Mouse (Mus musculus) ES-E14 (cell line): Measurements from ENCODE around the gene Tiam1. TPM values are rescaled to one million over a fixed set of nuclear protein-coding genes. Genes with fewer than 3 reads are reported as not detected.

Experiments
- DNase-seq: peaks from one replicate; pipeline ENCODE4 v3.0.0-alpha.2; 2013; ENCODE audit warnings: low read depth, low spot score
- H3K27ac ChIP-seq: 2 replicates; pipeline ENCODE4 v1.5.1; 2012; ENCODE audit warnings: low read depth, mild to moderate bottlenecking, low read length, moderate library complexity, mixed read lengths; ENCODE audit not compliant: poor library complexity, insufficient read depth, severe bottlenecking
- H3K36me3 ChIP-seq: 2 replicates; pipeline ENCODE4 v1.6.1; 2012; ENCODE audit warnings: mild to moderate bottlenecking, low read length, moderate library complexity, mixed read lengths; ENCODE audit not compliant: control insufficient read depth, poor library complexity, insufficient read depth, severe bottlenecking
- H3K4me1 ChIP-seq, 2 experiments: fragments of 150-350 bp in 1 of 2; sonication (generic) in 1 of 2; 2 replicates each; pipeline ENCODE4 v1.6.1; 2012; ENCODE audit warnings: low read length in 2 of 2, mild to moderate bottlenecking in 1 of 2, mixed read lengths in 1 of 2; ENCODE audit not compliant: control insufficient read depth in 2 of 2, insufficient read depth in 2 of 2, poor library complexity in 1 of 2
- H3K4me3 ChIP-seq, 2 experiments: fragments of 150-350 bp in 1 of 2; sonication (generic) in 1 of 2; 2 replicates each; pipeline ENCODE4 v1.5.1; 2012; ENCODE audit warnings: low read length in 2 of 2, low read depth in 1 of 2, mild to moderate bottlenecking in 1 of 2, mixed read lengths in 1 of 2; ENCODE audit not compliant: insufficient read depth in 1 of 2, poor library complexity in 1 of 2, severe bottlenecking in 1 of 2
- H3K9ac ChIP-seq: 2 replicates; pipeline ENCODE4 v1.6.1; 2012; ENCODE audit warnings: low read depth, mild to moderate bottlenecking, low read length, mixed read lengths; ENCODE audit not compliant: poor library complexity, insufficient read depth, severe bottlenecking
- H3K9me3 ChIP-seq: fragments of 150-350 bp; sonication (generic); 2 replicates; pipeline ENCODE4 v1.6.1; 2012; ENCODE audit warnings: low read depth, mild to moderate bottlenecking, low read length; ENCODE audit not compliant: control insufficient read depth, insufficient read depth
- CHD2 ChIP-seq: IDR thresholded peaks from 2 replicates; pipeline ENCODE4 v1.6.1; 2014; ENCODE audit warnings: mild to moderate bottlenecking, low read depth, low read length, inconsistent platforms
- HCFC1 ChIP-seq: IDR thresholded peaks from 2 replicates; pipeline ENCODE4 v1.6.1; 2012; ENCODE audit warnings: low read length, inconsistent platforms, borderline replicate concordance; ENCODE audit not compliant: insufficient read depth
- MAFK ChIP-seq: IDR thresholded peaks from 2 replicates; pipeline ENCODE4 v1.6.1; 2014; ENCODE audit warnings: mild to moderate bottlenecking, low read depth, low read length, inconsistent platforms; ENCODE audit not compliant: insufficient read depth
- ZC3H11A ChIP-seq: IDR thresholded peaks from 2 replicates; pipeline ENCODE4 v1.6.1; 2012; ENCODE audit warnings: low read depth, mild to moderate bottlenecking, inconsistent platforms, low read length, borderline replicate concordance
- ZNF384 ChIP-seq: IDR thresholded peaks from 2 replicates; pipeline ENCODE4 v1.6.1; 2012; ENCODE audit warnings: low read depth, low read length, inconsistent platforms
- in situ Hi-C, 2 experiments: fragments of 600-800 bp; cut with MboI; formaldehyde crosslinking; loops; one replicate each; pipeline ENCODE4 v1.15.1; 2025; ENCODE audit warnings: low sequenced_read_pairs in 2 of 2, inconsistent platforms in 1 of 2; ENCODE audit not compliant: unreplicated experiment in 2 of 2
- total RNA-seq: library from RNA; depleted of rRNA; stranded (reverse); fragments of 300-350 nt; gene quantifications from 2 replicates; pipeline ENCODE4 v1.2.3, GENCODE M21; 2012

The Tiam1 gene
- total RNA-seq, 1 experiment: 15.7 TPM

DNA sequence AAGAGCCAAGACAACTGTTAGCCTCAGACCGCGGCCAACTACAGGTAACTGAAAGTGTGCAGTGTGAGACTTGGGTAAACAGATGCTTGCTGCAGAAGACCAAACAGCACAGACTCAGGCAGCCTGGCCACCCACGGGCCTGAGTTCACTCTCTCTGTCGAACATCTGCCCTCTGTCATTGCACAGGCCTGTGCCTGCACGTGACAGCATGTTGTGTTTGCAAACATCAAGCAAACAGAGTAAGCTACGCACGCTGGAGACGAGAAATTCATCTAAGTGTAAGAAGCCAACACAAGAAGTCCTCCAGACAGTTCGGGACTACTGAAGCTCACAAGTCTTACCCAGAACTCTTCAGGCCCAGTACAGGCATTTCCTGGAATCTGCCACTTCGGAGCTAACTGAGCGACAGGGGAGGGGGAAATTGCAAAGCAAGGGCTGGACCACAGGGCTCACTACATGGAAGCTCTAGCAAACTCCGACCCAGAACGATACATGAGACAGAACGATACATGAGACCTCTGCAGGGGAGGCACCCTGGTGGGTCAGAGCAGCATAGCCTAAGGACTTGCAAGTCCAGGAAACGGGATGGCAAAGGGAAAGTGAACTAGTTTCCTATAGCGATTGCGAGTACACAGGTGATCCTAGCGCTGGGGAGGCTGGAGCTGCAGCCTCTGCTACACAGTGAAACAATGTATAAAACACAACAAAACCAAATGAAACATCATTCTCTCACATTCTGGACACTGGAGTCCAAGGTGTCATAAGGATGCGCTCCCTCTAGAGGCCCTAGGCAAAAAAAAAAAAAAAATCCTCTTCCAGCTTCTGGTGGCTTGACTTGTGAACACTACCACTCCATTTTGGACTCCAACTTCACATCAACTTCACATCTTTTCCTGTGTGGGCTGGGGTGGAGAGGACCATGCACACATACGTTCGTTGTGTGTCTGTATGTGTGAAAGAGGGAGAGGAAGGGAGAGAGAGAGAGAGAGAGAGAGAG, 18.0 kb downstream of the Tiam1 start:
- no peaks in the 10 kb centered on the region for H3K9me3 ChIP-seq
- no peaks in the 10 kb centered on the region; the same call in 1 of the 2 replicates for H3K36me3 ChIP-seq
- H3K27ac ChIP-seq: no peak overlapping the region
- no peak overlapping the region for H3K9ac ChIP-seq
- no peak for DNase-seq
- TF ChIP-seq ZNF384 (peak; percentile 74), ZC3H11A (no peak)
- H3K4me1 ChIP-seq: peaks cover 4 to 15% of the 10 kb centered on the region in 2 experiments; a peak in 3 of 4 replicates
- H3K4me3 ChIP-seq: no peak overlapping the region
- in situ Hi-C loops: no loop called here

DNA sequence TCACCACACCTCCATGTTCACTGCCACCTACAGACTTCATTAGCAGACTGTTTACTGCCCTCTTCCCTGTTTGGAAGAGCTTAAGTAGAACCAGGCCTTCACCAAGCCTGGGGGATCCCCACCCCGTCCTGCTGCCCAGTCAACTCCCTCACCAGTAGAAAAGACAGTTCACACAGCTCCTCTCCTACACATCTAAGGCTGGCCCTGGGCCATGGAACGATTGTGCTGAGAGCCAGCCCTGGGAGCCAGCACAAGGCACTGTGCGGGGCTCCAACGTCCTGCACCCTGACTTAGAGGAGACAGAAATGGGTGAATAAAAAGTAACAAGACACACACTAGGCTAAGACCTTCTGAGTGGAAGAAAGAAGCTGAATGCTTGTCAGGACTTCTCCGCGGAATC, 20.5 kb downstream of the Tiam1 start:
- no peak overlapping the region for H3K9ac ChIP-seq
- no peak overlapping the region for H3K4me3 ChIP-seq
- H3K4me1 ChIP-seq: peaks cover 2 to 3% of the 10 kb centered on the region in 2 experiments; a peak in 1 of 4 replicates
- no peak for TF ChIP-seq ZC3H11A
- in situ Hi-C loops: no loop called here
- no peak overlapping the region for H3K27ac ChIP-seq
- no peak for DNase-seq
- peaks cover 2% of the 10 kb centered on the region; the same call in 1 of the 2 replicates for H3K9me3 ChIP-seq
- no peaks in the 10 kb centered on the region; the same call in 1 of the 2 replicates for H3K36me3 ChIP-seq

DNA sequence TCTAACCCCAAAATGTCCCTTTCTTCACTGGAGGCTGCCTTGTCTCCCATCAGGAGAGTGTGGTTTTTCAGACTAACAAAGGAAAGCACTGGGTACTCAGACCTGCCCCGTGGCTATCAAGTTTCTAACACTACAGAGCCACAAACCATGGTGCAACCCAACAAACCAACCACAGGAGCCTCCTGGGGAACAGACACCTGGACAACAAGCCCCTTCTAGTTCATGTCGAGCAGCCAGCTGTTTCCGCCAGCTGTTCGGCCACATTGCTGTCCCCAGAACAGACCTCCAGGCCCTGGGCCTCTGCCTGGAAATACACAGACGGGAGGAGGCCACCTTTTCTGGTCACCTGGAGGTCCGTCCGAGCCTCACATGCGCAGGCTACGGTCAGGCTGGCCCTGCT, 21.1 kb downstream of the Tiam1 start:
- Histone ChIP-seq H3K27ac (no peak overlapping the region), H3K4me3 (no peak overlapping the region), H3K4me1 (peaks cover 2 to 3% of the 10 kb centered on the region in 2 experiments; a peak in 1 of 4 replicates), H3K36me3 (no peaks in the 10 kb centered on the region; the same call in 1 of the 2 replicates), H3K9ac (no peak overlapping the region), H3K9me3 (peaks cover 2% of the 10 kb centered on the region; the same call in 1 of the 2 replicates)
- in situ Hi-C loops: no loop called here
- DNase-seq: no peak
- TF ChIP-seq MAFK: no peak
- TF ChIP-seq ZNF384: no peak
- no peak for TF ChIP-seq HCFC1

DNA sequence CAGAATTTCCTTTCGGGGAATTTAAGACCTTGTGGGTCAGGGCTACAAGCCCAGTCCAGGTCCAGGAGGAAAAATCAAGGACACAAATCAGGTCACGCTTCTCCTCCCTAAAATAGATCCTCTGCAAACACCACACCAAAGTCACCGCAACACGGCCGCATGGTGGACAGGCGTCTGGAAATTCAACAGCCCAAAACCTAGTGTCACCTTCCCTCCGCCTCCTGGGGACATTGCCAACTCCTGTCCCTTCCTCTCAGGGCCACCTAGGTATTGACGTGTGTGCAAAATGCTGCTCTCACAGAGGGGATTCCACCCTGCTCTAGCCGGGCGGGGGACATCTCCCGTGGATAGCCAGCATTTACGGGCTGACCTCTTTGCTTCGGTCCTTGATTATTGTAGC, 21.8 kb downstream of the Tiam1 start:
- Histone ChIP-seq H3K36me3 (no peaks in the 10 kb centered on the region; the same call in 1 of the 2 replicates), H3K9me3 (peaks cover 2% of the 10 kb centered on the region; the same call in 1 of the 2 replicates), H3K9ac (no peak overlapping the region), H3K27ac (no peak overlapping the region), H3K4me1 (peaks cover 2 to 3% of the 10 kb centered on the region in 2 experiments; a peak in 1 of 4 replicates), H3K4me3 (no peak overlapping the region)
- DNase-seq: no peak
- TF ChIP-seq ZNF384: no peak
- no peak for TF ChIP-seq CHD2
- TF ChIP-seq ZC3H11A: no peak
- no peak for TF ChIP-seq HCFC1
- no peak for TF ChIP-seq MAFK
- in situ Hi-C loops: no loop called here

DNA sequence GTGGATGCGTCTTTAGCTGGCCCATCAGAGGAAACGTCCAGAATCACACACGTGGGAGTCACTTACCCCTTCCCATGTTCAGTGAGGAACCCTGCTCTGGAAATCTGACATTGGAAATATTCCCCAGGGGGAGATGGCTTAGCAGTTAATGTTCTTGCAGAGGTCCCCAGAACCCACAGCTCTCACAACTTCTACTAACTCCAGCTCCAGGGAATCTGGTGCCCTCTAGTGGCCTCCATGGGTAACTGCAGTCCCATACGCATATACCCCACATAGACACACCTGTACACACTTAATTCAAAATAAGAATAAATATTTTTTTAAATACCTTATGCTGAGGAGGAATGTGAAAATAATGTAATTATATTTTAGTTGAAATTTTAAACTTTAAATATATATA, 23.6 kb downstream of the Tiam1 start:
- no peak overlapping the region for H3K4me3 ChIP-seq
- no peak for DNase-seq
- H3K36me3 ChIP-seq: no peaks in the 10 kb centered on the region; the same call in 1 of the 2 replicates

More for the DNA sequence above, 23.6 kb downstream of the Tiam1 start:
- no peak overlapping the region for H3K9ac ChIP-seq
- peaks cover 2 to 3% of the 10 kb centered on the region in 2 experiments; a peak in 1 of 4 replicates for H3K4me1 ChIP-seq
- H3K27ac ChIP-seq: no peak overlapping the region
- TF ChIP-seq ZC3H11A: 0 out of 2 replicates have a peak, but pooled peaks have one; percentile 47
- no peak for TF ChIP-seq ZNF384
- peaks cover 2% of the 10 kb centered on the region; the same call in 1 of the 2 replicates for H3K9me3 ChIP-seq
- in situ Hi-C loops: no loop called here
